Mouse (Mus musculus): ENCODE measurements around the gene Tns1. TPM values are rescaled to one million over a fixed set of nuclear protein-coding genes. Genes with fewer than 3 reads are reported as not detected.
A peak's percentile ranks its signal among the peaks of the same experiment; 100 is the strongest.

Tns1 gene
- polyA plus RNA-seq, 1 experiment, result 6.5 TPM

DNA sequence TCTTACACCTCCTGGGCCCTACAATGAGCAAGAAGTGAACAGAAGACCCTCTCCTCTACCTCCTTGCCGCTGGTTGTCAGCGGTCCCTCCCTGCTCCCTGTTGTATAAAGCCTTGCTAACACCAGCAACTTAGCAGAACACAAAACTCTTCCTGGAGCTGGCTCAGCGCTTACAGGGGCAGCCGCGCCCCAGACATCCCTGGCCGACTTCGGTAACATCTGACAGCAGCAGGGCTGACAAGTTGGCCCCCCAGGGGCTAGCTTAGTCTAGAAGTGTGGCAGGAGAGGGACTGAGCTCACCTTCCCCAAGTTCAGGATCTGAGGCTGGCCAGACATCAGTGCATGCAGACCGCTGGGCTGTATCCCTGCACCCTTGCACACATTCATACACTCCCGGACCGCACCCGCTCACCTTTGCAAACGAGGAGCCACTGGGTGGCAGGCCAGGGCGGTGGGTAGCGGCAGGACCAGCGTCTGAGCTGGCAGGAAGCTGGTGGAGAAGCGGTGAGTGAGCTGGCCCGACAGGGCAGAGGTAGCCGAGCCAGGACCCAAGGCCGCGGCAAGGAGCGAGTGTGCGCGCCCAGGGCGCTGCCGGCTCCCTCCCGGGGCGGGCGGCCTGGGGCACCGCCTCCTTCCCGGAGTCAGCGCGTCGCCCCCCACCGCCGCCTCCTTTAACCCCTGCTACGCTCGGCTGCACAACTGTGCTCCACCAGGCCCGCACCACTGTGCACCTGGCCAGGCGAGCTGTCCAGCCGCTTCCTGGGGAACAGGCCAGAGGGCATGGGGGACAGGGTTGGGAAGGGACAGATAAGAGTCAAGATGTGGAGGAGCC, 87.5 kb downstream of the Tns1 start:
- TF ChIP-seq POLR2A (IDR thresholded peaks at IDR 0.05; ENCODE audit: insufficient read depth, low read length), result no peak
- TF ChIP-seq CTCF (IDR thresholded peaks at IDR 0.05; ENCODE audit: low read depth, low read length), result no peak
- TF ChIP-seq EP300 (IDR thresholded peaks at IDR 0.05; ENCODE audit: insufficient read depth, low read depth, low read length), result no peak
- Histone ChIP-seq H3K4me3 (ENCODE audit: low read depth, low read length) (peak overlapping the region; percentile 58), H3K36me3 (ENCODE audit: control insufficient read depth, insufficient read depth, low read length, poor library complexity, severe bottlenecking) (no peaks in the 10 kb centered on the region), H3K9me3 (replicated peaks; ENCODE audit: control insufficient read depth, insufficient read depth, low read length, poor library complexity, severe bottlenecking) (no peaks in the 10 kb centered on the region), H3K9ac (ENCODE audit: low read depth, poor library complexity, severe bottlenecking) (no peak overlapping the region), H3K27me3 (ENCODE audit: control insufficient read depth, insufficient read depth, low read length, poor library complexity, severe bottlenecking) (no peaks in the 10 kb centered on the region), H3K27ac (ENCODE audit: insufficient read depth, low read length) (no peak overlapping the region), H3K4me1 (ENCODE audit: control insufficient read depth, insufficient read depth, low read length) (no peaks in the 10 kb centered on the region)

DNA sequence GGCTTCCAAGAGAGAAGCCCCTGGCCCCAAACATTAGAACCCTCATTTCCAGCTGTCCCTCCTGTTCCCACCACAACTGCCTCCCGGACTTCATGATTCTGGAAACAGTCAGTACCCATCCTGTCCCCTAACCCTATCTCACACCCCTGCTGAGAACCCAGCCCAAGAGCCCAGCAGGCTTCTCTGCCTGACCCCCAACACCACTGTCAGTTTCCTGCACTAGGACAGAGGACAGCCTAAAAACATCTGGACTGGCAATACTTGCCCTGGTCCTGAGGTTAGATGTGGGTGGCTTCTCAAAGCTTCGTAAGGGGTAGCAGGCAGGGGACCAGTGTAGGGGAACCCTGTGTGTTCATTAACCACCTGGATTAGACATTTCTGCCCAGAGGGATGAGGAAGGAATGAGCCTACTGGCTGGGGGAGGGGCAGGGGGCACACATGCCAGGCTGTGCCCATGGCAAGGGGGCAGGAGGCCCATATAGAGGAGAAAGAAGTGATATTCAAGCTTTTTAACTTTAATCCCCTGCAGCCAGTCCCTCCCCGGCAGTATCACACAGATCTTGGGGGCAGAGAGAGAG, 88.2 kb downstream of the Tns1 start:
- Histone ChIP-seq H3K36me3 (ENCODE audit: control insufficient read depth, insufficient read depth, low read length, poor library complexity, severe bottlenecking) (no peaks in the 10 kb centered on the region), H3K27ac (ENCODE audit: insufficient read depth, low read length) (no peak overlapping the region), H3K9ac (ENCODE audit: low read depth, poor library complexity, severe bottlenecking) (no peak overlapping the region), H3K4me3 (ENCODE audit: low read depth, low read length) (no peak overlapping the region), H3K9me3 (replicated peaks; ENCODE audit: control insufficient read depth, insufficient read depth, low read length, poor library complexity, severe bottlenecking) (no peaks in the 10 kb centered on the region), H3K4me1 (ENCODE audit: control insufficient read depth, insufficient read depth, low read length) (peaks cover 2% of the 10 kb centered on the region), H3K27me3 (ENCODE audit: control insufficient read depth, insufficient read depth, low read length, poor library complexity, severe bottlenecking) (no peaks in the 10 kb centered on the region)
- TF ChIP-seq POLR2A (IDR thresholded peaks at IDR 0.05; ENCODE audit: insufficient read depth, low read length), result no peak
- no peak for TF ChIP-seq CTCF (IDR thresholded peaks at IDR 0.05; ENCODE audit: low read depth, low read length)
- no peak for TF ChIP-seq EP300 (IDR thresholded peaks at IDR 0.05; ENCODE audit: insufficient read depth, low read depth, low read length)

DNA sequence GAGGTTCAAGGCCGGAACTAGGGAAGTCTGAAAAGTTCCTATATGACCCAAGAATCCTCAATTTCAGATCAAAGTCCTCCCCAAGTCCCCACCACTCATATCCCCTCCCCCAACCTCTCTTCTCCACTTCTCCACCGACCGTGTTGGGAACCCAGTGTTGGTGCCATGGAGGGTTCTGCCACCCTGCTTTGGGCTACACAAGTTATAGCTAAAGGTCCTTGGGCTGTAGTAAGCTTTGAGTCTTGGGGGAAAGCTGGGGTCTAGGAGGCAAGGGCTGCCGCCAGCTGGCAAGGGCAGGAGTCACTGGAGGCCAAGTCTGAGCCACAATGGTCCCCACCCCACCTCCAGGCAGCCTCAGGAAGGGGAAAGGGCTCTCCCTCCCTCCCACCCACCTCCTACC, 88.8 kb downstream of the Tns1 start:
- TF ChIP-seq CTCF (IDR thresholded peaks at IDR 0.05; ENCODE audit: low read depth, low read length) (no peak), EP300 (IDR thresholded peaks at IDR 0.05; ENCODE audit: insufficient read depth, low read depth, low read length) (no peak), POLR2A (IDR thresholded peaks at IDR 0.05; ENCODE audit: insufficient read depth, low read length) (no peak)
- Histone ChIP-seq H3K4me3 (ENCODE audit: low read depth, low read length) (no peak overlapping the region), H3K4me1 (ENCODE audit: control insufficient read depth, insufficient read depth, low read length) (peaks cover 2% of the 10 kb centered on the region), H3K27ac (ENCODE audit: insufficient read depth, low read length) (no peak overlapping the region), H3K9ac (ENCODE audit: low read depth, poor library complexity, severe bottlenecking) (no peak overlapping the region), H3K36me3 (ENCODE audit: control insufficient read depth, insufficient read depth, low read length, poor library complexity, severe bottlenecking) (no peaks in the 10 kb centered on the region), H3K9me3 (replicated peaks; ENCODE audit: control insufficient read depth, insufficient read depth, low read length, poor library complexity, severe bottlenecking) (no peaks in the 10 kb centered on the region), H3K27me3 (ENCODE audit: control insufficient read depth, insufficient read depth, low read length, poor library complexity, severe bottlenecking) (no peaks in the 10 kb centered on the region)

DNA sequence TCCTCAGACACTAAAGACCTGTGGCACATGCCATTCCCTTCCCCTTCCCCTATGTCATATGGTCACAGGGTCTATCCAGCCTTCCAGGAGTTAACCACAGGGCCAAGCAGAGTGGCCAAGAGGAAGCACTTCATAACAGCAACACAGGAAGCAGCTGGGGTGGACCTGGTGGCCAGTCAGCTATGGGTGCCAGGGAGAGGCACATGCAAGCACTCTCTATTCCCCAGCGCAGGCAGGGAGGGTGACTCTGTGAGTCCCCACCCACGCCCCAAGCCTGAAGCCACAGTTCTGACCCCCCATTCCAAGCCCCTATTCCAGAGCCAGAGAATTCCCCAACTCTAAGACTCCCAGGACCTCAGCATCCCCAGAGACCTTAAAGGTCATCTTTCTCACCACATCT, 89.5 kb downstream of the Tns1 start:
- Histone ChIP-seq H3K9ac (ENCODE audit: low read depth, poor library complexity, severe bottlenecking) (no peak overlapping the region), H3K4me1 (ENCODE audit: control insufficient read depth, insufficient read depth, low read length) (peaks cover 2% of the 10 kb centered on the region), H3K27ac (ENCODE audit: insufficient read depth, low read length) (no peak overlapping the region)

DNA sequence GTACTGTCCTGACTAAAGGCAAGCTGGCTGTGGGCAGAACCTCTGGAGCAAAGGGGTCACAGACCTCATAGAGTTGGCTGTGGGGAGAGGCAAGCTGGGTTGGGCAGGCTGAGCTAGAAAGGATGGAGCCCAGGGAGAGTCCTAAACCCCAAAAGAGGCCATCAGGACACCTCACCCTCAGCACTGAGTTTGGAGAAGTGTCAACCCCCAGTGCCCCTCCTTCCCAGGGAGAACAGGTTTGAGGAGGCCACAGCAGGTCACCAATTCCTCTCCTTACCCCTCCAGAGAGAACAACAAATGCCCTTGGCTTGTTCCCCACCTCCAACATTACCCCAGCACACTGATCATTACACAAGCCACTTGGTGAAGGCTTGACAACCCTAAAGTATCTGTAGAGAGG, 90.0 kb downstream of the Tns1 start:
- no peak overlapping the region for H3K4me3 ChIP-seq (ENCODE audit: low read depth, low read length)
- no peaks in the 10 kb centered on the region for H3K9me3 ChIP-seq (replicated peaks; ENCODE audit: control insufficient read depth, insufficient read depth, low read length, poor library complexity, severe bottlenecking)
- TF ChIP-seq EP300 (IDR thresholded peaks at IDR 0.05; ENCODE audit: insufficient read depth, low read depth, low read length), result no peak
- no peak for TF ChIP-seq POLR2A (IDR thresholded peaks at IDR 0.05; ENCODE audit: insufficient read depth, low read length)
- no peak for TF ChIP-seq CTCF (IDR thresholded peaks at IDR 0.05; ENCODE audit: low read depth, low read length)
- no peaks in the 10 kb centered on the region for H3K27me3 ChIP-seq (ENCODE audit: control insufficient read depth, insufficient read depth, low read length, poor library complexity, severe bottlenecking)
- H3K27ac ChIP-seq (ENCODE audit: insufficient read depth, low read length), result no peak overlapping the region
- H3K36me3 ChIP-seq (ENCODE audit: control insufficient read depth, insufficient read depth, low read length, poor library complexity, severe bottlenecking), result no peaks in the 10 kb centered on the region
- H3K4me1 ChIP-seq (ENCODE audit: control insufficient read depth, insufficient read depth, low read length), result peaks cover 2% of the 10 kb centered on the region
- H3K9ac ChIP-seq (ENCODE audit: low read depth, poor library complexity, severe bottlenecking), result no peak overlapping the region

More for the DNA sequence above, 89.5 kb downstream of the Tns1 start:
- Histone ChIP-seq H3K9me3 (replicated peaks; ENCODE audit: control insufficient read depth, insufficient read depth, low read length, poor library complexity, severe bottlenecking) (no peaks in the 10 kb centered on the region), H3K4me3 (ENCODE audit: low read depth, low read length) (no peak overlapping the region), H3K36me3 (ENCODE audit: control insufficient read depth, insufficient read depth, low read length, poor library complexity, severe bottlenecking) (no peaks in the 10 kb centered on the region), H3K27me3 (ENCODE audit: control insufficient read depth, insufficient read depth, low read length, poor library complexity, severe bottlenecking) (no peaks in the 10 kb centered on the region)
- TF ChIP-seq POLR2A (IDR thresholded peaks at IDR 0.05; ENCODE audit: insufficient read depth, low read length), result no peak
- TF ChIP-seq CTCF (IDR thresholded peaks at IDR 0.05; ENCODE audit: low read depth, low read length), result no peak
- no peak for TF ChIP-seq EP300 (IDR thresholded peaks at IDR 0.05; ENCODE audit: insufficient read depth, low read depth, low read length)

DNA sequence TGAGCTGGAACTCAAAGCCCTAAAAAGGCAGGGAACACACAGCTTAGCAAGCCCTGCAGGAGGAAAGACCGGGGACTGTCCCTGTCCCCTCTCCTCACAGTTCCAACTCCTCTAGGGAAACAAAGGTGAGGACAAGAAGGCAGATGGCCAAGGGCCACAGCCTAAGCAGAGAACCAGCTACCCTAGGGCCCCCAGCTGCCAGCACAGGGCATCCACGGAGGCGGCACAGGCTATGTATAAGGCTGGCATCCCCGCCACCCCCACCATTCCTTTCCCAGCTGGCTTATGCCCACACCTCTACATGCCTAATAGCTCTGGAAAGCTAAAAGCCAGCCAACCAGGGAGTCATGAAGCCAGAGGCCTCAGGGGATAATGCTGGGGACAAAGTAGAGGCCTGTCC, 90.8 kb downstream of the Tns1 start:
- no peak overlapping the region for H3K9ac ChIP-seq (ENCODE audit: low read depth, poor library complexity, severe bottlenecking)
- no peaks in the 10 kb centered on the region for H3K27me3 ChIP-seq (ENCODE audit: control insufficient read depth, insufficient read depth, low read length, poor library complexity, severe bottlenecking)
- peaks cover 2% of the 10 kb centered on the region for H3K4me1 ChIP-seq (ENCODE audit: control insufficient read depth, insufficient read depth, low read length)
- no peak overlapping the region for H3K27ac ChIP-seq (ENCODE audit: insufficient read depth, low read length)
- TF ChIP-seq EP300 (IDR thresholded peaks at IDR 0.05; ENCODE audit: insufficient read depth, low read depth, low read length) (no peak), CTCF (IDR thresholded peaks at IDR 0.05; ENCODE audit: low read depth, low read length) (no peak), POLR2A (IDR thresholded peaks at IDR 0.05; ENCODE audit: insufficient read depth, low read length) (no peak)
- H3K4me3 ChIP-seq (ENCODE audit: low read depth, low read length), result no peak overlapping the region
- H3K9me3 ChIP-seq (replicated peaks; ENCODE audit: control insufficient read depth, insufficient read depth, low read length, poor library complexity, severe bottlenecking), result no peaks in the 10 kb centered on the region
- H3K36me3 ChIP-seq (ENCODE audit: control insufficient read depth, insufficient read depth, low read length, poor library complexity, severe bottlenecking), result no peaks in the 10 kb centered on the region

Data from ES-Bruce4 (cell line).